Mouse (Mus musculus): ENCODE measurements at regions not wholly inside any gene's neighbourhood (a gene's known extent, or its start where the extent isn't known, plus 50 kb on each side); places are given as distances from the start of the nearest gene placed in this dataset.

DNA sequence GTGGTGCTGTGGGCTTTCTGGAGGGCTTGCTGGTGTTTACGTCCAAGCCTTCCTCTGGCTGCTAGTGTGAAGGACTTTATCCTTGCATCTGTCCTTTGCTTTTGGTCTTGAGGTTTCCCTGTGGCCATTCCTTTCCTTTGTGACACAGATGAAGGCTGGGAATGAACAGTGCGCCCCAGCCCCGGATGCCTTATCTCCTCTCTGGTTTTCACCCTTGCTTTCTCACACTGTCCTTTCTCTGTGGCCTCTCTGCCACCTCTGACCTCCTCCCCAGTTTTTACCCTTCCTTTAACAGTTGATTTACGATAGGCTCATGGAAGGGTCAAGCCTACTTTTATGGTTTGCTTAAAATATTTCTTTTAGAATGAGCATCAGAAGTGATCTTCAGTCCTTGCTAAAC is 53.2 kb downstream of the Gas1 start:
- DNase-seq (ENCODE audit: low spot score in 2 of 2), result no peak

GRCm38 (mm10) chr13:60123174-60123587 is 54.0 kb downstream of the Gas1 start:
- DNase-seq (ENCODE audit: low spot score in 2 of 2), result no peak

- no peak for DNase-seq (ENCODE audit: low spot score in 2 of 2)
Observed at GRCm38 (mm10) chr13:60122341-60123173, 54.6 kb downstream of the Gas1 start.

DNA sequence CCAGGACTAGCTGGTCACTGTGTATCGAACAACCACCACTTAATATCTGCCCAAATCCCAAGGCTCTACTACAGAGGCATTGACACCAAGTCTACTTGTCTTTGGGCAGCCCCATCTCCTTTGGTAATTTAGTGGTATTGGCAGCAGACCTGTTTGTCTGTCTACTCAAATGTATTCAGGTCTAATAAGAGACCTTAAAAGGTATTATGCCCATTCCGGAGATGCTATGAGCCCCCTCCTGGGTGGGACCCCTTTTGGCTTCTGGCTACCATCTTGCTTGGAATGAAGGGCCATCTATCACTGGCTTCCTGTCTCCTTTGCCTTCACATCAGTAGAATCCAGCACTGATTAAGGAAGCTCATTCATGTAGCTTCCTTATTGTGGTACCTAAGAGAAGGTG is 65.7 kb downstream of the Gas1 start:
- no peak for DNase-seq (ENCODE audit: low spot score in 2 of 2)

- DNase-seq (ENCODE audit: low spot score in 2 of 2), result peak in 1 of 2 experiments; percentile 56
Observed at GRCm38 (mm10) chr13:60110079-60110846, 66.9 kb downstream of the Gas1 start.

- DNase-seq (ENCODE audit: low spot score in 2 of 2), result peak in 1 of 2 experiments; percentile 72
Observed at GRCm38 (mm10) chr13:60105286-60105685, 71.9 kb downstream of the Gas1 start.

DNA sequence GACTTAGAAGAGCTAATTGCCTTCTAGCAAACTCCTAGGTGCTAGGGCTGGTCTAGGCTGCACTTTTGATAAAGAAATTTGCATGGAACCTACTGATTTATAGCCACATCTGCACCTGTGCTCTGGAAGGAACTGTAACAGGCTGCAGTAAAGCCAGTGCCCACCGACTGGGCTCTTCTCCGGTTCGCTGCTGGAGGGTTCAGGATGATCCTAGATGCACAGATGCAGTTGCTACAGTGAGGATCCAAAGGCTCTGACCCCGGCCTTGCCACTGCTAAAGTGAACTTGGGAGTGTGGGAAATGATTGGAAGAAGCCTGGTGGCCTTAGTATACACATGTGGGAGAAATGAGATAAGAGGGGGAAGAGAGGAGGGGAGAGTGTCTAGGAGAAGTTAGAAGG is 75.5 kb downstream of the Gas1 start:
- DNase-seq (ENCODE audit: low spot score in 2 of 2), result no peak

DNA sequence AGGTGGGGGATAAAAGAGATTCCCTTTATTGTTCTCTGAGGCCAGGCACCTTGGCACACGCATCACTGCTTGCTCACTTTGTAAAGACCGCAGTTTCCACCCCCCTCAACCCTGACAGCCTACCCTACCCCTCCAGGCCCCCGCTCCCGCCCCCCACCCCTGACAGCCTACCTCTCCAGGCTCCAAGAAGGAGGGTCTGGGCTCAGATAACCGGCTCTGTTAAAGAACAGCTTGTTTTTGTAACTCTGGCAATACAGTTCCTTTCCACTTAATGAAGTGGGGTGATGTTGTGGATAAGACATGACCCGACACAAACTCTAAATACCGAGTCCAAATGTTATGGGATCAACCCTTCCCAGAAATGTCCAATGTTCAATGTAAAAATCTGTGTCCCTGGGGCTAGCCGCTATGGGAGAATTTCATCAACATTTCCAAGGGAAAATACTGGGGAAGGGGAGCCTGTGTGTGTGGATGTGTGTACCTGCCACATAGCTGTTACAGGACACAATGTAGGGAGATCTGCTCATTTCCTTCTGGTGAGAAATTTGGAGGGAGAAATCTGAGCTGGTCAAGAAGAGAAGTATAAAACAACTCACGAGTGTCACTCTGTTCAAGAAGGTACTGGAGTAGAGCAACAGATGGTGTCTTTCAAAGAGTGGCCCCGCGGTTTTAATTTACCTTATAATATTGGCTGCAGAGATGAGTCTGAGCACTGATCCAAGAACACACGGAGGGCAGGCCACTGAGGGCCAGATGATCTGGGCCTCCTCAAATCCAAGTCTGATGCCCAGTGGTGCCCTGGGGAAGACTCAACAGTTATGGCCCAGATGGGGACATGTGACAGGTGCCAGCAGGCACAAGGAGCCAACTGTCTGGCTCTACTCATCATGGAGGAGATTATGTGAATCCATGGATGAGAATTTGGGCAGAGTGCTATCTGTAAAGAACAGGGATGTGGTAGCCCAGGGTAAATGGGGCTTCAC is 76.7 kb downstream of the Gas1 start:
- DNase-seq (ENCODE audit: low spot score in 2 of 2), result no peak

DNA sequence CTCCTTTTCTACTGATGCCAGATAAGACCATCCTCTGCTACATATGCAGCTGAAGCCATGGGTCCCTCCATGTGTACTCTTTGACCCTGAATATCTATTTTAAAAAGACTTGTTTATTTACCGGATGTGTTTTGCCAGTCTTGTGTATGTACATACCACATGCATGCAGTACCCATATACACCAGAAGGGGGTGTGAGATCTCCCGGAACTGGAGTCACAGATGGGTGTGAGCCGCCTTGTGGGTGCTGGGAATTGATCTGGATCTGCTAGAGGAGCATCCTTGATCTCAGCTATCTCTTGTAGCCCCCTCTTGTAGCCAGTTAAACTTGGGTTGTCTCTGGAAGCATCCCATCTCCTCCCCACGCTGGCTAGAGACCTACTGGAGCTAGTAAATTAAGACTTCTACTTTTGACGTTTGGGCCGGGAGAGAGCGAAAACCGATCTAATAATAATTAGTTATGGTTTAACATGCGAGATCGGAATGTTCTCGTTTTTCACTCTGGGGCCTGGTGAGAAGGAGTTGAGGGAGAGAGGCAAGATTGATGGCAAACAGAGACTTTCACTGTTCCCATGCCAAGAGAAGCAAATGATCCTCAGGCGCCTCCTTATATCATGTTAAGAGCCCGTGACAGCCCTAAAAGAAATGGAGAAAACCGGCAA is 77.6 kb downstream of the Gas1 start:
- DNase-seq (ENCODE audit: low spot score in 2 of 2), result no peak

- DNase-seq (ENCODE audit: low spot score in 2 of 2), result no peak
Observed at GRCm38 (mm10) chr13:60098394-60098793, 78.8 kb downstream of the Gas1 start.

GRCm38 (mm10) chr13:60097776-60098175 is 79.4 kb downstream of the Gas1 start:
- no peak for DNase-seq (ENCODE audit: low spot score in 2 of 2)

DNA sequence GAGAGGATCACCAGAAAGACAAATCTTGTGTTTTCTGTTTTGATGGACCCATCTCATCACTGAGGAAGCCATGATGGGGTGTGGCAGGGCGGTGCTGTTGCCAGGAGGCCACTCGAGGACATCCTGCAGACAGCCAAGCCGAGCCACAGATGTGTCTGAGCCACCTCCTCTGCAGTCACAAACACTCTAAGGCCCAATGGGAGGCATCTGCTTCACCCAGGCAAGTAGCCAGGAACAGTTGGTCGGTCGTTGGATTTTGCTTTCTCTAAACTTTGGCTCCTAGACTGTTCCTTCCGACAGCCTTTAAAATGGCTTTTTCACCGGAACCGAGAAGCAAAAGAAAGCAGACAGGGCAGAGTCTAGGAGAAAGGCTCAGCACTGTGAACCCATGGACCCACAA is 90.5 kb downstream of the Gas1 start:
- peak; percentile 18 to 24 for DNase-seq (ENCODE audit: low spot score in 2 of 2)

DNA sequence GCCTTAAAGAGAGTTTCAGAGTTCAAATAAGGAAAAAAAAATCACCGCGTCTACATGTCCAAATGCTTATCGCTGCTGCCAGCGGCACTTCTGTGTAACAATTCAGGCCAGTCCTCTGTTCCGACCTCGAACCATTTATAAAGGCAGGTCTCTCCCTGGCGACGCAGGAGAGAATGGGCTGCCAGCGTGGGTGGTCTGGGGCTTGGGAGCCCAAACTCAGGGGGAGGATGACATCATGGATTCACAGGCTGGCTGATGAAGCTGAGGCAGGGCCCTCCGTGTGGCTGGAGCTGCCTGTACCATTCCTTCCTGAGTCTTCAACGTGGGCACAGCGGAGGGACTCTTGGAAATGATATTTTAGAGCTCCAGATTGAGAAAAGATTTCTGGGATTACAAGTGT is 92.2 kb downstream of the Gas1 start:
- peak; percentile 11 to 24 for DNase-seq (ENCODE audit: low spot score in 2 of 2)

- no peak for DNase-seq (ENCODE audit: low spot score in 2 of 2)
Observed at GRCm38 (mm10) chr13:60084290-60084689, 92.9 kb downstream of the Gas1 start.

DNA sequence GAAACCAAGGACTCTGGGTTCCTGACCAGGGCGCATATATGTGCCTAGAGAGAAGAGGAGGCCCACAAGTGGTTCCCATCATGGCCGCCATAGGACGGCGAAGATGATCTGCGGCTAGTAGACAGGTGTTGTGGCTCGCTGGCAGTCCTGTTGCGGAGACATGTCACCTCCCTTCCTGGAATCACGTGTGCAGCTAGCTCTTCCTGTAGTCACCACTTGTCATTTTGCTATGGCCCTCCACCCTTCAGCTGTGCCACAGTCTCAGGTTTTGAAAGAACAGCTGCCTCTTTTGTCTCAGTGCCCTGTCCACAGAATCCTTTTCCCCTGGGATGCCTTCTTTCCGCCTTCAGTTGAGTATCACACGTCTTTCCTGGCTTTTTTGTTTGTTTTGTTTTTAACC is 97.1 kb downstream of the Gas1 start:
- DNase-seq (ENCODE audit: low spot score in 2 of 2), result no peak

GRCm38 (mm10) chr13:60078331-60079050 is 98.7 kb downstream of the Gas1 start:
- no peak for DNase-seq (ENCODE audit: low spot score in 2 of 2)

GRCm38 (mm10) chr13:60076147-60076800 is 100.9 kb downstream of the Gas1 start:
- no peak for DNase-seq (ENCODE audit: low spot score in 2 of 2)

DNA sequence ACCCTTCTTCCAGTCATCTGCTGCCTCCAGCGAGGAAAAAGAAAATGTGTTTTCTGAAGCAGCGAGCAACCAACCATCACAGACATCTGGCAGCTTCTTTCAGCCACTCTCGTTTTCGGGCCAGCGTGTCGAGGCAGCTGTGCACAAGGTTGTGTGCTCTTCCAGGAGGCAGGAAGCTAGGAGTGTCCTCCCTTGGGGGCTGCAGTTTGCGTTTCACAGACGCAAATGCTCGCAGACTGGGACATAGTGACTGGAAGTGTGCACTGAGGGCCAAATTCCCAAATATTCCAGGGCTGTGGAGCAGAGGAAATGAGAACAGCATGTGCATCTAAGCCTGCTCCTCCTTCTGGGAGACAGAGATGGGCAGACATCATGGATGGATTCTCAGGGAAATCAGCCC is 105.6 kb downstream of the Gas1 start:
- DNase-seq (ENCODE audit: low spot score in 2 of 2), result no peak

DNA sequence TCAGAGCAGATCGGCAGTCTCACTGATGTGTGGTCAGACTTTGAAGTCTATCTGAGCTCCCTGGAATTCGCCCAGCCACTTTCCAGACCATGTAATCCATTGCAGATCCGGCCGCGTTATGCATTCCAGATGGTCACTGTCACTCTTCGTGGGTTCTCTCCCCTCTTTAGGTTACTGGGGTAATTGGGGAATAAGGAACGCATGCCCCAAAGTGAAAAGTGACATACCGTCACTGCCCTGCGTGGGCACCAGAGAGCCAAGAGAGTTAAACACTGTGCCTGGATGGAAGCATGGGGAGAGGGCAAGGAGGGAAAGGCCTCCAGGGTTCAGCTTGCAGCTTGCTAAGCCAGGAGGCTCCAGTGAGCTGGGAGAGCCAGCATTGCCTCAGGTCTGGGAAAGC is 108.0 kb downstream of the Gas1 start:
- no peak for DNase-seq (ENCODE audit: low spot score in 2 of 2)

- DNase-seq (ENCODE audit: low spot score in 2 of 2), result no peak
Observed at GRCm38 (mm10) chr13:60067325-60067724, 109.8 kb downstream of the Gas1 start.

Measured in layer of hippocampus, postnatal 14 days (tissue).